Mouse (Mus musculus): ENCODE measurements around the gene Nlrp6. TPM values are rescaled to one million over a fixed set of nuclear protein-coding genes. Genes with fewer than 3 reads are reported as not detected.
A peak's percentile ranks its signal among the peaks of the same experiment; 100 is the strongest.

Gene Nlrp6
- total RNA-seq, 1 experiment from 2014 or later, result 6.6 TPM

- DNase-seq, result no peak
Measured at GRCm38 (mm10) chr7:140912846-140913482, 7.7 kb upstream of the Nlrp6 start.

DNA sequence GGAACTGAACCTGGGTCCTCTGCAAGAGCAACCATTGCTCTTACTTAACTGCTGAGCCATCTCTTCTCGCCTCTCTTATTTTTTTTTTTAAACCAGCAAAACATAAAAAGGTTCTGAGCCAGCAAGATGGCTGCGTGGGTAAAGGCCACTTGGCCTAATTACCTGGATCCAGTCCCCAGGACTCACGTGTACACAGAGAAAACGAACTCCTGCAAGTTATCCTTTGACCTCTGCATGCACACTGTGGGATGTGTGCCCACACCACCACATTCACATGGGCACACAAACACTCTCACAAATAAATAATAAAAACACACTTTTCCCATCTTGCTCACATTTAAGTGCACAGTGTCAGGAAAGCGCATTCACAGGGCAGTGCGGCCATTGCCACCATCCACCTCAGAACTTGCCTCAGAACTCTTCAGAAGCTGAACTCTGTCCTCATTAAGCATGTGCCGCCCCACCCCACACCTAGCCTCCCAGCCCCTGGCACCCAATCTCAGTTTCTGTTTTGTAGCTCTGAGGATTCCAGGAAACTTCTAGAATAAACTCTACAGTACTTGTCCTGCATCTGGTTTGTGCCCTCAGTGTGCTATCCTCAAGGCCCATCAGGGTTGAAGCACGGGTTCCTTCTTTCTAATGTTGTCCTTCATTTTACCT, 6.5 kb upstream of the Nlrp6 start:
- DNase-seq, result no peak

DNA sequence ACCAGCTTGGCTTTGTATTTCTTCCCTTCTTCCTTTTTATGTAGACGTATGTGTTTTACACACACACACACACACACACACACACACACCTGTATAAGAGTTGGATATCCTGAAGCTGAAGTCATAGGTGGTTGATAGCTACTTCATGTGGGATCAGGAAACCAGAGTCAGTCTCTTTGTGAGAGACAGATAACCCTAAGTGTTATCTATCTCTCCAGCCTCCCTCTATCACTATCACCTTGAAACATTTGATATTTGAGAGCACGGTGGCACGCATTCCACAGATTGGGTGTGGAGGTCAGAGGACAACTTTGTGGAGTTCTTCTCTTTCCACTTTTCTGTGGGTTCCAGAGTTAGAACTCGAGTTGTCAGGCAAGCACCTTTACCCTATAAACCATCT, 791 bp upstream of the Nlrp6 start:
- DNase-seq, result no peak

- no peak for DNase-seq
Measured at GRCm38 (mm10) chr7:140921225-140921975, 698 bp downstream of the Nlrp6 start.

DNA sequence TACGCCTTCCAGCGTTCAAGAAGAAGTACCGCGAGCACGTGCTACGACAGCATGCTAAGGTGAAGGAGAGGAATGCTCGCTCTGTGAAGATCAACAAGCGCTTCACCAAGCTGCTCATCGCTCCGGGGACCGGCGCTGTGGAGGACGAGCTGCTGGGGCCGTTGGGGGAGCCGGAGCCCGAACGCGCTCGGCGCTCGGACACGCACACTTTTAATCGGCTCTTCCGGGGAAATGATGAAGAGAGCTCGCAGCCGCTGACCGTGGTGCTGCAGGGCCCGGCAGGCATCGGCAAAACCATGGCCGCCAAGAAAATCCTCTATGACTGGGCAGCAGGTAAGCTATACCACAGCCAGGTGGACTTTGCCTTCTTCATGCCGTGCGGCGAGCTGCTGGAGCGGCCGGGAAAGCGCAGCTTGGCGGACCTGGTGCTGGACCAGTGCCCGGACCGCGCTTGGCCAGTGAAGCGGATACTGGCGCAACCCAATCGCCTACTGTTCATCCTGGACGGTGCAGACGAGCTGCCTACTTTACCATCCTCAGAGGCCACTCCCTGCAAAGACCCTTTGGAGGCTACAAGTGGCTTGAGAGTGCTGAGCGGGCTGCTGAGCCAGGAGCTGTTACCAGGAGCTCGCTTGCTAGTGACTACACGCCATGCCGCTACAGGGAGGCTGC, 1.8 kb downstream of the Nlrp6 start:
- DNase-seq, result peak; percentile 77

- no peak for DNase-seq
Measured at GRCm38 (mm10) chr7:140923070-140923775, 2.5 kb downstream of the Nlrp6 start.

- no peak for DNase-seq
Measured at GRCm38 (mm10) chr7:140927181-140927580, 6.5 kb downstream of the Nlrp6 start.

GRCm38 (mm10) chr7:140938436-140938835, 17.7 kb downstream of the Nlrp6 start:
- no peak for DNase-seq

GRCm38 (mm10) chr7:140938896-140939295, 18.2 kb downstream of the Nlrp6 start:
- DNase-seq, result no peak

- peak; percentile 49 for DNase-seq
Measured at GRCm38 (mm10) chr7:140939669-140940171, 19.0 kb downstream of the Nlrp6 start.

- peak; percentile 94 for DNase-seq
Measured at GRCm38 (mm10) chr7:140941222-140942051, 20.7 kb downstream of the Nlrp6 start, which contains the start of gene Pgghg. TSS of gene Pgghg (plus strand) at chr7:140941391.

- DNase-seq, result peak; percentile 40
Measured at GRCm38 (mm10) chr7:140942341-140942740, 21.6 kb downstream of the Nlrp6 start.

DNA sequence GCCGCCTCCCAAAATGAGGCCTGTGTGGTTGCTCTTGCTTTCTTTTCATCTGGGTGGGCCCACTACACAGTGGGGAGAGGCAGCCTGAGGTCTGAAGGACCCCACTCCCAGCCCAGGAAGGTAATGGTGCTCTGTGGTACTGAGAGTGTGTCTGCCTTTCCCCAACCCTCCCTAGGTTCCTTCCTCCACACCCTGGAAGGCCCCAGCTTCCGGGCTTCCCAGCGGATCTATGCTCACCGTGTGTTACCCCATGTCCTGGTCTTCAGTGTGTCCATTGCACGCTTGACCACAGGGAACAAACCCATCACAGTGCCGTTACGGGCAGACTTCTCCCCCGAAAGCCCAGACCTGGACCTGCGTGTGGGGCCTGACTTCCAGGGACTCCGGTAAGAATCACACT, 22.1 kb downstream of the Nlrp6 start:
- no peak for DNase-seq

GRCm38 (mm10) chr7:140943356-140943755, 22.7 kb downstream of the Nlrp6 start:
- no peak for DNase-seq

DNA sequence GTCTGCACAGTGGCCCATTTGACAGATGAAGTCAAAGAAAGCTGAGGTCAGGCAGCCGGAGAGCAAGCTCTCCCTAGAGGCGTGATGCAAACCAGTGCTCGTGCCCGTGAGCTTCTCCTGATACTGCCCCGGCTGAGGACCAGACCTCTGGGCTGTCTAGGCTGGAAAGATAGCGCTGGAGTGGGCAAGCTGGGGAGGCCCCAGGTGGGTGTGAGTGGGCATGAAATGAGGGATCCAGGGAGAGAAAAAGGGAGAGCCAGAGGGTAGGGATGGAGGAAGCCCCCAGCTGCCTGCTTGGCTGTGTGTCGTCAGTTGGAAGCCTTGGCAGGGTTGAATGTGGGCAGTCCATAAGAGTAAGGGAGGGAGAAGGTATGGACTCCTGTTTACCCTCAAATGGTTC, 23.5 kb downstream of the Nlrp6 start:
- DNase-seq, result no peak

DNA sequence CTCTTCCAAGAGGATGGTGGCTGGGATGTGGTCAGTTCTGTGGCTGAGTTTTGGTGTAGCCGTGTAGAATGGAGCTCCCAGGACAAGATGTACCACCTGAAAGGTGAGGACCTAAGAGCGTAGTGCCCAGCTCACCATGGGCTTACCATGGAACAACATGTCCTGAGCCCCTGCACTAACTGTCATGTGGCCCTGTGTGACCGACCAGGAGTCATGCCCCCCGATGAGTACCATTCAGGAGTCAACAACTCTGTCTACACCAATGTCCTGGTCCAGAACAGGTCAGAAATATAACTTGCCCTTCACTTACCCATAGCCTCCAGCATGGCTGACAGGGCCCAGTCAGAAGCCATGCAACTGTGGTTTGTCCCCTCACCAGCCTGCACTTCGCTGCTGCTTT, 24.5 kb downstream of the Nlrp6 start:
- no peak for DNase-seq

DNA sequence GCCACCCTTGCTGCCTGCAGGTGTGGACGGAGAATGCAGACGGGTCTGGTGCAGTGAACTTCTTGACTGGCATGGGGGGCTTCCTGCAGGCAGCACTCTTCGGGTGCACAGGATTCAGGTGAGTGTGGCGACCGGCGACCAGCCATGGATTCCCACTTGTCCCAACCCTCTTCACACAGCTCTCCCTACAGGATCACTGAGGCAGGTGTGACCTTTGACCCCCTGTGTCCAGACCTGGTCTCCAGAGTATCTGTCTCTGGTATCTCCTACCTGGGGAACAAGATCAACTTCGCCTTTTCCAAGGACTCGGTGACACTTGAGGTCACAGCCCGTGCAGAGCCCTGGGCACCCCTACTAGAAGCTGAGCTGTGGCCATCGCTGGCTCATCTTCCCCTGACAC, 25.6 kb downstream of the Nlrp6 start:
- no peak for DNase-seq

DNA sequence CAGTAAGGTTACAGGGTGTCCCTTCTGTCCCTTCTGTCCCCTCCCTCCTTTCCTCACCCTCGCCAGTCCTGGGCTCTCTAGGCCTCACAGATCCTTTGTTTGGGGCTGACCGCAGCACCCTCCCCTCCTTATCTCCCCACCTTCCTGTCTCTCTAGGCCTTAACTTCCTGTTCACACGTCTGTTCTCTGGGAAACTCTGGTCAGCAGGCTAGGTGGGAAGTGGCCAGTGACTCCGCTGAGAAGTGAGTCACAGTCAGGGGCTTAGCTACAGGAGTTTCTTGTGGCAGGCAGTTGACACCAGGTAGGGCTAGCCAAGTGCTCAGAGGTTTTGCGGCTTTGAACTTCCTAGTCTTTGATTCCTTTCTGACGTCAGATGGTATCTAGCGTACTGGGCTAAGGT, 26.3 kb downstream of the Nlrp6 start:
- DNase-seq, result peak; percentile 36

GRCm38 (mm10) chr7:140948161-140948560, 27.5 kb downstream of the Nlrp6 start:
- peak; percentile 79 for DNase-seq

DNA sequence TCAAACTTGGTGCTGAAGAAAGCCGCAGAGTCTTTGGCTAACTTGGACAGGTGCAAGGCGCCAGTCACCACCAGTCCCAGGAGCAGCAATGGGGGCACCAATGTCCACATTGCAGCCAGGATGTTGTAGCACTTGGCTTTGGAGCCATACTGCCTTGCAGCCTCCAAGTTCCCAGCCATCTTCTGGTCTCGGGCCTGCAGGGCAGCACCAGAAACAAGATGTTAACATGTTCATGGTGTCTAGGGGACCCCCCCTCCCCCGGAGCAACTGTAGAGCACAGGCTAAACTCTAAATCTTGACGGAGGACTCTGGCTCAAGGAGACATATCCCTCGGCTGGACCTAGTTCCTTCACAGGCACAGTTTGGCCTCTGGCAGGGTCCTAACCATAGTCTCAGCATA, 28.6 kb downstream of the Nlrp6 start:
- DNase-seq, result no peak

Data from adrenal gland, postnatal 14 days (tissue).